Mouse (Mus musculus) bone marrow, adult 2 months (tissue): ENCODE results near the gene Ulk4.

Experiments used
- CTCF ChIP-seq: fragments of 200-500 bp; IDR thresholded peaks from 2 replicates; pipeline ENCODE4 v1.5.1; 2011; ENCODE audit warnings: low read length, control low read depth; ENCODE audit not compliant: control insufficient read depth, insufficient read depth
- POLR2A ChIP-seq: fragments of 200-500 bp; IDR thresholded peaks from 2 replicates; pipeline ENCODE4 v1.6.1; 2011; ENCODE audit warnings: low read depth, mild to moderate bottlenecking, control low read depth, low read length, borderline replicate concordance; ENCODE audit not compliant: control insufficient read depth

DNA sequence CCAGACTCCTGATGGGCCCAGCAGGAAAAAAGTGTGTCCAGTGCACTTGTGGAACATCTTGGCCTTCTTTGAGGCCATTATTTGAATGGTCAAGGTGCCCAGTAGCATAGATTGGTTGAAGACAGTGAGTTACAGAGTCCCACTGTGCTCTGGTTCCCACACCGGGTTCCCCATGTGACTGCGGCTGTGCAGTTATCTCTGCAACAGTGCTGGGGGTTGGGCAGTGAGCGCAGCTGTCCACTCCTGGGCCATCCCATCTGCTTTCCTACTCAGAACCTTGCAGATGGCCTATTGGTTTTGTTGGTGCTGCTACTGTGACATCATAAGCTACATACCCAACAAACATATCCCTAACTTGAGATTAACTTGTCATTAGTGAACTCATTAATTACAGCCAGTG is 290.7 kb downstream of the Ulk4 start:
- TF ChIP-seq CTCF (no peak), POLR2A (no peak)
